Mouse (Mus musculus) layer of hippocampus, adult 6 months (tissue): Measurements from ENCODE around the gene Strap. TPM values are rescaled to one million over a fixed set of nuclear protein-coding genes. Genes with fewer than 3 reads are reported as not detected.

Experiments used
- long read RNA-seq, 2 experiments: library from polyadenylated mRNA; unstranded; transcript quantifications; one replicate each; pipeline ENCODE4 v2.0.0; 2019 to 2020
- polyA plus RNA-seq: library from polyadenylated mRNA; unstranded; fragments of <200 nt; fragmentation: Nextera tagmentation; gene quantifications from 2 replicates; pipeline ENCODE4 v1.2.3, GENCODE M21; 2021

Gene Strap
- polyA plus RNA-seq = 86.9 and 93.4 TPM in 2 replicates
- long read RNA-seq, experiment 1, transcript Strap-201 (10 exons, 2,650 nt) = major isoform, 251 of 283 reads
- long read RNA-seq, experiment 1, partial matches to known transcripts = 27 of 283 reads
- long read RNA-seq, experiment 1, other reads (novel, unspliced or antisense) = 1 of 283 reads
- long read RNA-seq, experiment 2, transcript Strap-201 (10 exons, 2,650 nt) = major isoform, 888 of 920 reads
- long read RNA-seq, experiment 2, partial matches to known transcripts = 14 of 920 reads
- long read RNA-seq, experiment 2, other reads (novel, unspliced or antisense) = 18 of 920 reads

DNA sequence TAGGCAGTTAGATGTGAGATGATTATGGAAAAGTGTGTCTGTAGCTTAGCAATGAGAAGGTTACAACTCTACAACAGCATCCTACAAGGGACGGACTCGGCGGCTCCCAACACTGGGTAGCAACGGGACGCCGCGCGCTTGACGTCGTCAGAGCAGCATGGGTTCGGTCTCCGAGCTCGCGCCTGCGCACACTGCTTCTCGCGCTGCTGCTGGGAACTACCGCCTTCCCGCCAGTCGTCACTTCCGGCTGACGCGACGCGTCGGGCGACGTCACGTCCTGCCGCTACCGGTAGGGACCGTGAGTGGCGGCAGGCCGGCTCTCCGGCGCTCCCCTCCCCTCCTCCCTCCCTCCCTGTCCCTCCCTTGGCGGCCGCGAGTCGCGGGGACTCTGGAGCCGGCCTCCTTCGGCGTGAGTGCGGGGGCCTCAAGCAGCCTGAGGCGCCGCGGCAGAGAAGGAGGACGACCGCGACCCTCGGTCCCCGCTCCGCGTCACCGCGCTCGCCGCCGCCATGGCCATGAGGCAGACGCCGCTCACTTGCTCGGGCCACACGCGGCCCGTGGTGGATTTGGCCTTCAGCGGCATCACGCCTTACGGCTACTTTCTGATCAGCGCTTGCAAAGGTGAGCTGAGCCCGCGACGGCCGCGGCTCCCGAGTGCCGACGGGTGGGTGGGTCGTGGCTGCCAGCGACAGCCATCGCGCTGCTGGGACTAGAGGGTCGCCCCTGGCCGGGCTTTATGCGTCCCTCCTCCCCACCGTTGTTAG is at the start of gene Strap:
Gene Strap (plus strand): TSS at position 233 of the 764 bp plus-strand sequence.

DNA sequence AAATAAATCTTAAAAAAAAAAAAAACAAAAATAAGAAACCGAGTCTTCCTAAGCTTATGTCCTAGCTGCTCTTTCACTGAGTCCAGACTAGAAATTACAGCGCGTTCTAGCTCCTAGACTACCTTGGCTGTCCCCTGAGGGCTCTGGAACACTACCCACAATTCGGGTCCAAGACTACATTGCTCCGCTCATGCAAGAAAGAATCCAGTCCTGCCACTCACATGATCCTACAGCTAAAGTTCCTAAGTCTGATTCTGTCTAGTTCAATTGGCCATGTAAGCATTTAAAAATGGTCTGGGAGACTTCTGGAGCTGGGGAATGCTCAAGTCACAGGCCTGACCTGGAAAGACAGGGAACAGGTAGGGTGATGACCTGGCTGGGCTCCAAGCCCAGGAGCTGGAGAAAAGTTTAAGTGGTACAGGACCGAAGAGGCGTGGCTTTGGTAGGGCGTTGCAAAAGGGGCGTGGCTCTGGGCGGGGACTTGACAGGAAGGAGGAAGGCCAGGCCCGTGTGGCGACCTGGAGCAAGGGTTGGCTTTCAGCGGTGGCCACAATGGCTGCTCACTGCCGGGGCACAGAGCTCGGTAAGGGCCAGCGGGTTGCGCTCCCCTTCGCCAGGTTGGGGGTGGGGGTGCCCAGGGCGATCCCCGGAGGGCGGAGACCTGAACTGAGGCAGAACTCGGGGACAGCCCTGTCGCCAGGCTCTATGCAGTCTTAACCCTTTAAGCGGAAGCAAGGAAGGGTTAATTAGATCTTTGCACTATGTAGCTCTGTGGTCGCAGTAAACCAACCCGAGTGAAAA is 19.4 kb downstream of the Strap start, which contains the start of gene Dera:
Gene Dera (plus strand): TSS at position 491 of the 801 bp plus-strand sequence.

Other genes starting within 250 kb of the Strap start
- 12.1 and 14.3 TPM in 2 replicates for gene Eps8, start 80.2 kb upstream of the Strap start, polyA plus RNA-seq
- gene Dera, start 19.5 kb downstream of the Strap start, polyA plus RNA-seq = 4.6 and 4.8 TPM in 2 replicates